Mouse (Mus musculus) brain, embryonic 14.5 days (tissue): ENCODE measurements at regions not wholly inside any gene's neighbourhood (a gene's known extent, or its start where the extent isn't known, plus 50 kb on each side); places are given as distances from the start of the nearest gene placed in this dataset.

Experiments used
- CTCF ChIP-seq: fragments of 200-500 bp; IDR thresholded peaks from 2 replicates; pipeline ENCODE4 v1.5.1; 2012; ENCODE audit warnings: inconsistent platforms, mild to moderate bottlenecking, moderate library complexity, borderline replicate concordance; ENCODE audit not compliant: insufficient read depth, insufficient read length; ENCODE audit errors: extremely low read depth
- POLR2A ChIP-seq: fragments of 200-500 bp; IDR thresholded peaks from 2 replicates; pipeline ENCODE4 v1.6.1; 2012; ENCODE audit warnings: mild to moderate bottlenecking, inconsistent platforms, borderline replicate concordance; ENCODE audit not compliant: poor library complexity, insufficient read depth, insufficient read length, severe bottlenecking; ENCODE audit errors: extremely low read depth

- TF ChIP-seq POLR2A: no peak
- TF ChIP-seq CTCF: no peak
Measured at GRCm38 (mm10) chr4:35405301-35406006, 179.5 kb upstream of the C9orf72 start.
